Mouse (Mus musculus) lung, embryonic 15.5 days (tissue): Measurements from ENCODE around the gene Asb1. TPM values are rescaled to one million over a fixed set of nuclear protein-coding genes. Genes with fewer than 3 reads are reported as not detected.

Experiments
- ATAC-seq: fragments of 200-750 bp; cut with Nextera tagmentation; 2 replicates; pipeline ENCODE4 v1.8.0; 2017; ENCODE audit warnings: moderate number of reproducible peaks, borderline replicate concordance; ENCODE audit not compliant: low FRiP score, low TSS enrichment; ENCODE audit errors: extremely low read depth
- H3K27ac ChIP-seq: fragments of 300-500 bp; sonication (generic); 2 replicates; pipeline ENCODE4 v1.5.1; 2015; ENCODE audit warnings: moderate library complexity, mild to moderate bottlenecking, inconsistent platforms
- H3K27me3 ChIP-seq: fragments of 300-500 bp; sonication (generic); 2 replicates; pipeline ENCODE4 v1.6.1; 2015; ENCODE audit warnings: inconsistent platforms
- H3K36me3 ChIP-seq: fragments of 300-500 bp; sonication (generic); 2 replicates; pipeline ENCODE4 v1.6.1; 2015; ENCODE audit warnings: inconsistent platforms
- H3K4me1 ChIP-seq: fragments of 300-500 bp; sonication (generic); 2 replicates; pipeline ENCODE4 v1.6.1; 2015; ENCODE audit warnings: inconsistent platforms
- H3K4me2 ChIP-seq: fragments of 300-500 bp; sonication (generic); 2 replicates; pipeline ENCODE4 v1.6.1; 2015; ENCODE audit warnings: inconsistent platforms, mild to moderate bottlenecking, moderate library complexity
- H3K4me3 ChIP-seq: fragments of 300-500 bp; sonication (generic); 2 replicates; pipeline ENCODE4 v1.5.1; 2015; ENCODE audit warnings: mild to moderate bottlenecking, inconsistent platforms
- H3K9ac ChIP-seq: fragments of 300-500 bp; sonication (generic); 2 replicates; pipeline ENCODE4 v1.6.1; 2015; ENCODE audit warnings: inconsistent platforms
- H3K9me3 ChIP-seq: fragments of 300-500 bp; sonication (generic); 2 replicates; pipeline ENCODE4 v1.6.1; 2016; ENCODE audit warnings: inconsistent platforms
- WGBS: fragments of 180-500 bp; shearing (Covaris S2); methylation state at CpG from one replicate; pipeline ENCODE4 v1.1.7; 2015; 5-methylcytosine and 5-hydroxymethylcytosine counted together
- polyA plus RNA-seq: library from polyadenylated mRNA; unstranded; fragments of >200 nt; fragmentation: Nextera tagmentation; extraction: Ambion mirVana; gene quantifications from 2 replicates; pipeline ENCODE4 v1.2.1, GENCODE M21; 2015

Gene Asb1
- polyA plus RNA-seq, 1 experiment from 2014 or later: 6.2 TPM

- WGBS: 82% methylated on average over 4 of the region's 4 CpGs
- Histone ChIP-seq H3K36me3 (peaks cover 8% of the 10 kb centered on the region; the same call in 1 of the 2 replicates), H3K4me3 (no peak overlapping the region), H3K9me3 (no peaks in the 10 kb centered on the region), H3K4me2 (no peak overlapping the region), H3K27me3 (no peaks in the 10 kb centered on the region), H3K27ac (no peak overlapping the region), H3K4me1 (no peaks in the 10 kb centered on the region), H3K9ac (no peak overlapping the region)
- ATAC-seq: no peak
Measured at GRCm38 (mm10) chr1:91532243-91532642, 8.1 kb upstream of the Asb1 start.

GRCm38 (mm10) chr1:91532892-91533291 is 7.5 kb upstream of the Asb1 start:
- no peak overlapping the region for H3K4me2 ChIP-seq
- no peak overlapping the region for H3K27ac ChIP-seq
- H3K9me3 ChIP-seq: no peaks in the 10 kb centered on the region
- no peak for ATAC-seq
- no peak overlapping the region for H3K4me3 ChIP-seq
- H3K27me3 ChIP-seq: peaks cover 3% of the 10 kb centered on the region; the same call in 1 of the 2 replicates
- H3K9ac ChIP-seq: no peak overlapping the region
- 0 out of 2 replicates have a peak, but pooled peaks cover 3% of the 10 kb centered on the region for H3K4me1 ChIP-seq
- WGBS: 81% methylated on average over 5 of the region's 5 CpGs
- peaks cover 3% of the 10 kb centered on the region; the same call in 1 of the 2 replicates for H3K36me3 ChIP-seq

GRCm38 (mm10) chr1:91533483-91533882 is 6.9 kb upstream of the Asb1 start:
- H3K4me2 ChIP-seq: no peak overlapping the region
- H3K27ac ChIP-seq: no peak overlapping the region
- peaks cover 6% of the 10 kb centered on the region for H3K27me3 ChIP-seq
- 0 out of 2 replicates have a peak, but pooled peaks cover 3% of the 10 kb centered on the region for H3K4me1 ChIP-seq
- no peaks in the 10 kb centered on the region for H3K36me3 ChIP-seq
- 0 out of 2 replicates have a peak, but pooled peaks have one; percentile 53 for ATAC-seq
- no peaks in the 10 kb centered on the region for H3K9me3 ChIP-seq
- WGBS: 51% methylated on average over 2 of the region's 2 CpGs
- H3K4me3 ChIP-seq: no peak overlapping the region
- no peak overlapping the region for H3K9ac ChIP-seq

- Histone ChIP-seq H3K9ac (no peak overlapping the region), H3K27ac (no peak overlapping the region), H3K36me3 (no peaks in the 10 kb centered on the region), H3K27me3 (peaks cover 13% of the 10 kb centered on the region), H3K9me3 (no peaks in the 10 kb centered on the region), H3K4me2 (no peak overlapping the region), H3K4me1 (peaks cover 3% of the 10 kb centered on the region; the same call in 1 of the 2 replicates), H3K4me3 (no peak overlapping the region)
- no peak for ATAC-seq
- 58% methylated on average over 19 of the region's 19 CpGs for WGBS
Measured at GRCm38 (mm10) chr1:91533961-91534723, 6.2 kb upstream of the Asb1 start.

GRCm38 (mm10) chr1:91537786-91538569 is 2.4 kb upstream of the Asb1 start:
- H3K27ac ChIP-seq: peak overlapping the region; percentile 69
- no peaks in the 10 kb centered on the region for H3K36me3 ChIP-seq
- no peak overlapping the region for H3K4me3 ChIP-seq
- no peak overlapping the region for H3K4me2 ChIP-seq
- no peak overlapping the region for H3K9ac ChIP-seq
- H3K27me3 ChIP-seq: peaks cover 16% of the 10 kb centered on the region
- H3K4me1 ChIP-seq: peaks cover 20% of the 10 kb centered on the region
- no peak for ATAC-seq
- H3K9me3 ChIP-seq: no peaks in the 10 kb centered on the region
- 13% methylated on average over 13 of the region's 22 CpGs for WGBS

GRCm38 (mm10) chr1:91538570-91538929 is 1.8 kb upstream of the Asb1 start:
- 32% methylated on average over 1 of the region's 1 CpGs for WGBS
- no peaks in the 10 kb centered on the region for H3K36me3 ChIP-seq
- peak overlapping the region; percentile 69 for H3K27ac ChIP-seq
- no peak overlapping the region for H3K9ac ChIP-seq
- H3K9me3 ChIP-seq: no peaks in the 10 kb centered on the region
- no peak overlapping the region for H3K4me2 ChIP-seq
- ATAC-seq: no peak
- no peak overlapping the region for H3K4me3 ChIP-seq
- H3K27me3 ChIP-seq: peaks cover 16% of the 10 kb centered on the region
- peaks cover 20% of the 10 kb centered on the region for H3K4me1 ChIP-seq

GRCm38 (mm10) chr1:91539246-91539645 is 1.1 kb upstream of the Asb1 start:
- Histone ChIP-seq H3K4me2 (peak overlapping the region; percentile 94), H3K27ac (no peak overlapping the region), H3K27me3 (peaks cover 16% of the 10 kb centered on the region), H3K9me3 (no peaks in the 10 kb centered on the region), H3K9ac (no peak overlapping the region), H3K36me3 (no peaks in the 10 kb centered on the region), H3K4me3 (no peak overlapping the region; the same call in 1 of the 2 replicates), H3K4me1 (peaks cover 20% of the 10 kb centered on the region)
- WGBS: 17% methylated on average over 6 of the region's 6 CpGs
- ATAC-seq: no peak

GRCm38 (mm10) chr1:91539704-91540270 is 557 bp upstream of the Asb1 start:
- Histone ChIP-seq H3K9me3 (no peaks in the 10 kb centered on the region), H3K4me3 (peak overlapping the region; percentile 80), H3K9ac (peak overlapping the region; percentile 28), H3K4me1 (peaks cover 20% of the 10 kb centered on the region), H3K36me3 (no peaks in the 10 kb centered on the region), H3K27ac (no peak overlapping the region), H3K27me3 (peaks cover 16% of the 10 kb centered on the region), H3K4me2 (peak overlapping the region; percentile 94)
- 2% methylated on average over 22 of the region's 22 CpGs for WGBS
- peak; percentile 21; the same call in 1 of the 2 replicates for ATAC-seq

- no peak for ATAC-seq
- 12% methylated on average over 15 of the region's 15 CpGs for WGBS
- Histone ChIP-seq H3K27ac (no peak overlapping the region), H3K9ac (peak overlapping the region; percentile 72), H3K4me3 (peak overlapping the region; percentile 80), H3K4me1 (peaks cover 20% of the 10 kb centered on the region), H3K27me3 (peaks cover 16% of the 10 kb centered on the region), H3K9me3 (no peaks in the 10 kb centered on the region), H3K36me3 (peaks cover 3% of the 10 kb centered on the region; the same call in 1 of the 2 replicates), H3K4me2 (peak overlapping the region; percentile 94)
Measured at GRCm38 (mm10) chr1:91541042-91541592, 773 bp downstream of the Asb1 start.

- no peak overlapping the region for H3K4me3 ChIP-seq
- peaks cover 5% of the 10 kb centered on the region; the same call in 1 of the 2 replicates for H3K27me3 ChIP-seq
- H3K4me2 ChIP-seq: no peak overlapping the region
- 80% methylated on average over 4 of the region's 4 CpGs for whole genome bisulfite sequencing
- no peak overlapping the region for H3K27ac ChIP-seq
- peaks cover 13% of the 10 kb centered on the region for H3K36me3 ChIP-seq
- no peak for ATAC-seq
- no peaks in the 10 kb centered on the region for H3K9me3 ChIP-seq
- H3K4me1 ChIP-seq: peaks cover 18% of the 10 kb centered on the region
- H3K9ac ChIP-seq: no peak overlapping the region
Measured at GRCm38 (mm10) chr1:91543974-91544373, 3.6 kb downstream of the Asb1 start.

GRCm38 (mm10) chr1:91545226-91545625 is 4.9 kb downstream of the Asb1 start:
- Histone ChIP-seq H3K4me3 (no peak overlapping the region), H3K9ac (no peak overlapping the region), H3K36me3 (peaks cover 13% of the 10 kb centered on the region), H3K27ac (no peak overlapping the region), H3K4me1 (peaks cover 9% of the 10 kb centered on the region), H3K9me3 (no peaks in the 10 kb centered on the region), H3K27me3 (no peaks in the 10 kb centered on the region), H3K4me2 (no peak overlapping the region)
- ATAC-seq: no peak
- WGBS: 69% methylated on average over 1 of the region's 1 CpGs
